Mouse (Mus musculus) megakaryocyte progenitor cell, adult 5-6 weeks (primary cell): ENCODE results near the gene Hoxa7. TPM values are rescaled to one million over a fixed set of nuclear protein-coding genes. Genes with fewer than 3 reads are reported as not detected.

ENCODE experiments used
- ATAC-seq: replicated peaks from 2 replicates; pipeline ENCODE4 v1.8.0; 2016; ENCODE audit warnings: mild to moderate bottlenecking, moderate TSS enrichment, inconsistent platforms; ENCODE audit not compliant: poor library complexity
- total RNA-seq, 2 experiments: library from RNA; stranded (forward) in 1 of 2; stranded (reverse) in 1 of 2; fragments of 157-497, 149-512 nt in 1 of 2; fragments of 200-1000 nt in 1 of 2; gene quantifications; 2 replicates each; pipeline versions ENCODE4 v1.2.3 to v1.2.4; 2015 to 2017

Hoxa7 gene
- total RNA-seq, 2 experiments from 2014 or later = 5.5 to 15.7 TPM

DNA sequence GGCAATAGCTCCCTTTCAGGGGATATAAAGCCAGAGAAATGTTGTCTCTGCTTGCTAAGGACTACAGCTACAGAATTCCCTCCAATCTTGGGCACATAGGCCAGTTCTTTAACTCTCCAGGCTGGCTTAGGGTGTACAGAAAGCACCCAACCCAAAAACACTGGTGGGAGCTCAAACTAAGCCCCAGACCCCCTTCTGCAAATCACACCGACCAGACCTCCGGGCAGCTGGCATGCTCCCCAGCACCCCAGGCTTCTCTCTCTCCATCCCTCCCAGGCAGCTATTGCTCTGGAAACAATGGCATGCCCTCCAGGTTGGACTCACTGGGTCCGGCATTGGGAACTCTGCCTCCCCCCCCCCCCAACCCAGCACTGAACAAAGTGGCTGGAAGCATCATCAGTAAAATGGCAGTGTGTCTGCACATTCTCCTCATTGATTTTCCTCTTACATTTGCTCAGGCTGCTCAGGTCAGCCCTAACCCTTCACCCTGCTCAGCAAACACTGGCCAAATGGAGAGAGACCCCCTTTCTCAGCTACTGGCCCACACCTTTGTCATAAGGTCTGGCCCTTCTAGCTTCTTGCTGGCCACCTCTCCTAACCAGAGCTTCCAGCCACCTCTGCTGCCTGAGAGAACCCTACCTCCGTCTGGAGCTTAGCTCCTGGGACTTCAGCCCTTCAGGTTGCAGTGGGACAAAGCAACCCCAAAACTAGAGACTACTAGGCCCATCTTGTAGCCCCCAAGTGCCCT lies 42.6 kb downstream of the Hoxa7 start:
- ATAC-seq = no peak

DNA sequence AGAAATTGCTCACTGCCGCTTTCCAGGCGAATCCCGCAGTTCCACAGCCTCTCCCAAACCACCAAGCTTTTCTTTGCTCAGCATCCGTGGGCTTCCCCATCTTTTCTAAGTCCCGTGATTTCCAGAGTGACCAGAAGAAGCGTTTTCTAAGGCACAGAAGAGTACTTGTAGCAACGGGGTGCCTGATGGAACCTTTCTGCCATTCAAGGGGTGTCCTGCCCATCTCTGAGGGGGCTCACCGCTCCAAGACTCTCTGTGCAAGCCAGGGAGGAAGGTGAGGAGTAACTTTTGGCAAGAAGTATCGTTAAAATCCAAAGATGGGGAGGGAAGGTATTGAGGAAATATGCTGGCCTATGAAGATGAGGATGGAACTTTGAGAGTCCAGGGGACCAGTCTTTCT lies 43.8 kb downstream of the Hoxa7 start:
- ATAC-seq = no peak

DNA sequence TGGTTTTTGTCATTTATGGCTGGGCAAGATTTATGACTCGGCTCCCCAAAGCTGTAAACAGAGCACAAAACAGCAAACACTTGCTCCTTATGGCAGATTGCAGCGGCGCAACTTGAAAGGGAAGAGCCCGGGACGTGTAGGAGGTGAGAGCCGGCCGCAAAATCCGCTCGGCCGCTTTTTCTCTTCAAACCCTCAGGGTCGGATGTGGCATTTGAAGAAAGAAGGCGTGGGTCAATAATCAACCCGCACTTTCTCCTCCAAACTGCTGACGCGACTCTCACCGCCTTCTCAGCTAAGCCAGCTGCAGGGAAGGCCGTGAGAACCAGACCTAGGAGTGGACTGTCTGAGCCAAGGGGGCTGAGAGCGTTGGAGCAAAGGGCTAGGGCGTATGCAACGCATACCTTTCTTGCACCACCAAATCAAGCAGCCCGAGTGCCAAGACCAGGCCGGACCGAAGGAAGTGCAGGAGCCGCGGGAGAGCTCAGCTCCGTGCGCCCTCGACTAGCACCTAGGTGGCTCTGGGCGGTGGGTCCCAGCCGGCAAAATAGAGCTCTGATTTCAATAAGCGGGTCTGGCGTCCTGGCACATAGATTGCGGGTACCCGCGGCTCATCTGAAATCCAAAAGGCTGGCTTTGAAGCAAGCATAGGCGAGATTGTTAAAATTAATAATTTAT lies 44.5 kb downstream of the Hoxa7 start, which contains the start of gene 5730596B20Rik:
Gene 5730596B20Rik, plus strand, starts transcription at position 438 of the 675 bp plus-strand sequence.
- no peak for ATAC-seq

DNA sequence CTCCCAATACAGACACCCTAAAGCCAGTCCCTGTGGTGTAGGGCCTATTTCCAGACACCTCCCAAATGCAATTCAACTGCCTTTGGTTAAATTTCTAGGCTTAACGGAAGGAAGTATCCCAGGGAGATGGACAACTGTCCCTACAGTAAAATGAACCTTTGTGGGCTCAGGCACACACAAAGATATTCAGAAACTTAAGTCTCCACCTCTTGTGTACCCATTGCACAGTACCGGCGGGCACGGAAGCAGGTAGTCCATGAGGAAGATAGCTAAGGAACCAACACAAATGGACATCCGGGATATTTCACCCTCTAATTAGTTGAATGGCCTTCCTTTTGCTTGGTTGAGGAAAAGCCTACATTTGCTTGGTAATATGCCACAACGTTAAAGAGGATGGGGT lies 45.3 kb downstream of the Hoxa7 start:
- ATAC-seq = no peak

DNA sequence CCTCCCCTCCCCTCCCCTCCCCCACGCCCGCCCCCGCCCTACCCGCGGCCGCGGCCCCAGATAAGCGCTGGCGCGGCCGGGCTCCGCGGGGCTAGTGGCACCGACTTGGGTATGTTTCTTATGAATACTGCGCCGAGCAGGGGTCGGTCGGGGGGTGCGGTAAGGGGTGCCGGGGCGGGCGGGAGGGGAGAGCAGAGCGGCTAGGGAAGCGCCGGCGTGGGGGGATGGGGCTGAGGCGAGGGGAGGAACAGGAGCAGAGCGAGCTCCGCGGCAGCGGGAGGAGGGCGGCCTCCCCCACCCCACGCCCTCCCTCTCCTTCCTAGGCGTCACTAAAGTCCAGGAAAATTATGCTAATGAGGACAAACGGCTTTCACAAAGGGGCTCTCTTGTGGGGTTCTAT lies 45.8 kb downstream of the Hoxa7 start:
- ATAC-seq = no peak

DNA sequence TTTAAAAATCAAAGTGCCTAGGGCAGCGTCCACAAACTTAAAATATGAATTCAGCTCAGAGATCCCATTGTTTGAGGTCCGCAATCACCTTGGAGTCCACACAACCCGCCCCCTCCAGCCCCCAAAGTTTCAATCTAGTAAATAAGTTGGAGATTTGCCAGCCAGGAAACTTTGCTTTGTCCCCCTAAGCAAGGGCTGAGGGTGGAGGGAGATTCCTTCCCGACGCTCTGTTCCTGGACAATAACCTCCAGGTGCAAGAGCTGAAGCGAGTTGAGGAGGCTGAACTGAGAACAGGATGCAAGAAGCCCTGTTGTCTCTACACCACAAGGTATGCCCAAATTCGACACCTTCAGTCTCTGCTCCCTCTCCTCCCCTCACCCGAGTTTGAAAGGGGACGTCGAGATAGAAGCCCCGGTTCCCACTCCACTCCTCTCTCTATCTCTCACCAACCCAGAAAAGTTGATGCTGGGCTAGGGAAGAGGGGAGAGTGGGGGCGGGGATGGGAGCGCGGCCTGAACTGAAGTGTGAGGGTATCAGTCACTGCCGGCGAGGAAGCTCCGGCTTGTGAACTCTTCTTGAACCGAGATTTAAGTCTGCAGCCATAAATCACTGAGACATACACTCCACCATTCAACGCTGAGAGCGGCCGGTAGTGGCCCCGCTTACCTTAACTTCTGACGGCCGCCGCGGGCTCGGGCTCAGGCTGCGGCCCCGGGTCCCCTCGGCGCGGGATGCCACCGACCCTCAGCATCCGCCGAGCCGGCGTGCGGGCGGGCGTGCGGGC lies 46.5 kb downstream of the Hoxa7 start:
- ATAC-seq = no peak

DNA sequence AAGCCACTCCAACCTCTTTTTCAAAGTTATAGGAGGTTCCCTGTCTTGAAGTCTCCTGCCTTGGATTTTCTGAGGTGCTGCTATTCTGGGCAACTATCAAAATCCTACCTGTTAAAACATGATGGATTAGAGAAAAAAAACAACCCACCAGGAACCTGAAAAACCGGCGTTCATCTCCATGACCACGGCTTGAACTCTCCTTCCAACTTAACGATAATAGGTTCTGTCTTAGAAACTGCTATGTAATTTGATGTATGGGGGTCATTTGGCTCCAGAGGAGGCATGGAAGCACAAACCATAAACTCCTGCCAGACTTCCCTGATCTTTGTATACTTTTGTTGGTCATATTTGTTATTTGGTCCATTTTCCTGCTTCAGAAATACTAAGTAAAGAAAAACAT lies 48.0 kb downstream of the Hoxa7 start:
- ATAC-seq = no peak

DNA sequence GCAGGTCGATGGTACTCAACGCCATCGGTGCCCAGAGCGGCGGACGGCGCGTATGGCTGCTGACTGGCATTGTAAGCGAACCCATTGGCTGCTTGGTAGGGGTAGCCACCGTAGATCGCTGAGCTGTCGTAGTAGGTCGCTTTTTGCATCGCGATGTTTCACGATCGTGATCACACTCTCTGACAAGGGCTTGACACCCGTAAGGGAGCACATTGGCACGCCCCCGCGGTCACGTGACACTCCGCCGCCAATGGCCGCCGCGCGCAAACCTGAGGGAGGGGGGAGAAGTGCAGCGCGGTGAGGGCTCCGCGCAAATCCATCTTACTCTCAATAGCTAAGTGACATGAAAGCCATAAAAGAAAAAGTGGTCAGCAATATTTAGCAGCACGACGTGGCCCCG lies 49.2 kb downstream of the Hoxa7 start:
- no peak for ATAC-seq

DNA sequence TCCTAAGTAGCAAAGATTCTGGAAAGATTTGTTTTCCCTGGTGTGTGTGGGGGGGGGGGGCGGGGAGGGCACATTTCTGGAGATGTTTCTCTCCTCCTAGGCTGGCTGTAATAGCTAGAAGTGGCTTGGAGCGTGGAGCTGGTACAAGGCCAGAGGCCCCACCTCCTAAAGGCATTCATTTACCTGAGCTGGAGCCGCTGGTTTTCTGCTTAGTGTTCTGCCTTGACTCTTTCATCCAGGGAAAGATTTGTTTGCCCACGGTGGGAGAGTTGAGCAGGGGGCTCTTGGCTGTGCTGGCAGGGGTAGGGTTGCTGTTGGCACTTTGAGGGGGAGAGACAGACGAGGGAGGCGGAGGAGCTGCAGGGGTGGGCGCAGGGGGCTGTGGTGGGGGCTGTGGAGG lies 49.7 kb downstream of the Hoxa7 start:
- no peak for ATAC-seq

DNA sequence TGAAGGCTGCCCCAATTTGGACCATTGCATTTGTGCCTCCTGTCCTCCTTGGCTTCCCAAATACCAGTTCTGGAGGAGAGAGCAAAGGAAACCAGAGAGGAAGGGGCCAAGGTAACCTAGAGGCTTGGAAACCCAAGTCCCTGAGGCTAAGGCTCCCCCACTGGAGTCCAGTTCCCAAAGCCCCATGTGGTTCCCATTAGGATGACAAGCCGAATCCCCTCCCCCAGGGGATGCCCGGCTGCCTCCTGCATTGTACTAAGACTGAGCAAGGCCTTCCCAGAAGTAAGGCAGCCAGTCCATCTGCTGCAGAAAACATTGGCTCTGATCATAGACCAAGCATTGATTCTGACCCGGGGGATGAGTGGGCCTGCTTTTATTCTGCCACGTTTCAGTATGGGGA lies 50.3 kb downstream of the Hoxa7 start:
- ATAC-seq = no peak

DNA sequence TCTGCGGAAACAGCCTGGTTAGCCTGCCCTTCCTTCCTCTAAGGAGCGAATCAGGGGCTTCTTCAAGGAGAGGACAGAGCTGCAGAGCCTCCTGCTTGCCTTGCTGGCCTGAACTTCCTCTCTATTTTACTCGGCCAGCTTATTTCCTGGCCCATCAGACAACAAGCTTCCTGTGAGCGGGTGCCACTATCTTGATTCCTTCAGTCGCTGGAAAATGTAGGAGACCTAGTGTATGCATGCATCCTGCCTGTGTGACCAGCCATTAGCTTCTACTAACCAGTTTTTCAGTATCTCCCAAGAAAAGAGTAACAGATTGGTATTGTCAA lies 50.8 kb downstream of the Hoxa7 start:
- ATAC-seq = no peak

DNA sequence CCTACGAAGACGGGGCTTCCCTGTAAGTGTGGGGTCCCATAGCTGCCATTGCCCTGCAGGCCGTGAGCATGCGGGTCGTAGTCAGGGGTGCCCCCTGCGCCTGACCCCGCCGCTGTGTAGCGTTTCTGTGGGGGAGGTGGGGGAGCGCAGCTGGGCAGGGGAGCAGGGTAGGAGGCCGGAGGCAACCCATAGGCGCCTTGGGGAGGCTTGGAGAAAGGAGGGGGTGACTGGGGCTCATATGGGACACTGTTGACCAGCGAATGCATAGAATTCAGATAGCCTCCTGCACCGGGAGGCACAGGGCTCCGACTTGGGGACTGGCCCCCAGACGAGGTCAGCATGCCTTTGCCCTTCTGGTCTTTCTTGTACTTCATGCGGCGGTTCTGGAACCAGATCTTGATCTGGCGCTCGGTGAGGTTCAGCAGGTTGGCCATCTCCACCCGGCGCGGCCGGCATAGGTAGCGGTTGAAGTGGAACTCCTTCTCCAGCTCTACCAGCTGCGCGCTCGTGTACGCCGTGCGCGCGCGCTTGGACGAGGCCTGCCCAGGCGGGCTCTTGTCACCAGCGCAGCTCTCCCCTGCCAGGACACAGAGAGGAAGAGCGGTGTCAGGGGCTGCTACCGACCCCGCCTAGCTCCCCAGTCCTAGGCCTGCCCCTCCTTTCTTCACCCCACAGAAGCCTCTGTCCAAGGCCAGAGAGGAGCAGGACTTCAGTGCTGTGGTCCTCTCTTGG lies 51.3 kb downstream of the Hoxa7 start:
- ATAC-seq = no peak

DNA sequence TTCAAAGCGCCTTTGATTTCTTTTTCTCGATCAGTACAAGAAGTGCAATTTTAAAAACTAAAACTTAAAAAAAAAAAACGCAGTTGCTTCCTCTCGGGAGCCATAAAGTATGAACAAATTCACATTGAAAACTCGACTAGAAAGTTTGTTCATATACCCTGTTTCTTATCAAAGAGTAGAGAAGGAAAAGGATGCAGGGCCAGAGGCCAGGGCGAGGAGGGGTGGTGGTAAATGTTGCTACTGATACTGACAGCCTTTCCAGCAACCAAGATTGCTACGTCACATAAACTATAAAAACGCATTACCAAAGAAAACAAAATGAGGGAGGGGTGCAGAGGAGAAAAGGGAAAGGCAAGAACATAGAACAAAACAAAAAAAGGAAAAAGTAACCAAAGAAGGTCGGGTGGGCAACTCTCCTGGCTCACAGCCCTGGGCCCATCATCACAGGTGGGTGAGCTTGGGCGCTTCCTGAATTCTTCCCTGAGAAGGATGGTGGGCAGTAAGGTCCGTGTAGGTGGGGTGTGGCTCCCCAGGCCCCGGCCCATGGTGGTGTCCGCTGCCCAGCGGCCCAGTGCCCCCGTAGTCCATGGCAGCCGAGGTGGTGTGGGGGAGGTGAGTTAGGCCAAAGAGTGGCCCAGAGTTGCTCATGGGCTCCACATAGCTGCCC lies 52.0 kb downstream of the Hoxa7 start:
- no peak for ATAC-seq

DNA sequence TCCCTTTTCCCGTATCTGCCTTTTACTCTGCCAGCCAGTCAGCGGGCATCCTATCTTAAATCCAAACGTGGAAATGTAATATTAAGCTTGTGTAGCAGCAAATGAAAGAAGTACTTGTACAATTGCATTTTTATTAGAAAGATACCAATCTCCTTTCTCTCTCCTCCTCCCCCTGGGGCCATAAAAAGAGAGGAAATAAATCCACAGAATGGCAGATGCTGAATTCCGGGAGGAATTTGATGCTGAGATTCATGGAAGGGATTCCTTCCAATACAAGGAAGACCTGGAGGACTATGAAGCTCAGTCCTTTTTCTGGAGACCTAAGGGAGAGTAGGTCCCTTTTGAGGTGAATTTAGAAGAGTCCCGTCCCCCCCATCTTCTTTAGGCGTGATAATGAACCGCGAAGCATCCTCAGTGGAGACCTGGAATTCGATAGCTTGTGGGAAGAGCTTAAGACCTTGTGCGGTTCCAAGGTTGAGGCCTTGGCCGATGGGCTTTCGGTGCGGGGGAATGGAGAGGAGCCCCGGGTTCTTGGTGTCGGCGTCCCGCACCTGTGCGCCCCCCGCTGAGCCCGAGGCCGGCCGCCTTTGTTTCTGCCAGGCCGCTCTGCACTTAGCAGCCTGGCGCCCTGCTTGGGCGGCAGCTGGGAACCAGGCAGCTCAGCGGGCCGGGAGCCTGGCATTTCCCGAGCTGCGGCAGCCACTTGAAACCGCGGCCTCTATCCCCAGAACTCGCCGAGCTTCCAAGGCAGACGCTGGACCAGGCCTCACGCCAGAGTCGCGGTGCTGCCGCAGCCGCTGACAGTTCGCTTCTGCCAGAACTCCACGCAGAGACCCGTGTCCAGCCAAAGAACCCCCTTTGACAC lies 53.2 kb downstream of the Hoxa7 start:
- ATAC-seq = no peak

DNA sequence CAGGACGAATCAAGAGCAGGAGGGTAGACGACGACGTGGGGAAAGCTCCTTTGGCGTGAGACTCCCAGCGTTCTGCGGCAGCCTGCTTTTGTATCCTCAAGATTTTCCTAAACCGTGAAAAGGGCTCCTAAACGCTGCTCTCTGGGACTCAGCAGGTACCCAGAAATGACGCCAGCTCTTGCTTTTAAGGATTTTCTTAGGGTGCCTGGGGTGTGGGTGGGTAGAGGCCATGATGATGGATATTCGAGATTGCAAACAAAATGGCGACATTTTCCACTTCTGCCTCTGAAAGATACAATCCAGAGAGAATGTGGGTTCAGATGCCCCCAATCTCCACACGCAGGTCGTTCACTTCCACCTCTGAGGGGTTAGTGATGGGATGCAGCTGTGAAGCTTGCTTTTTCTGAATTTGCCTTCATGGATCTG lies 53.9 kb downstream of the Hoxa7 start:
- ATAC-seq = no peak

DNA sequence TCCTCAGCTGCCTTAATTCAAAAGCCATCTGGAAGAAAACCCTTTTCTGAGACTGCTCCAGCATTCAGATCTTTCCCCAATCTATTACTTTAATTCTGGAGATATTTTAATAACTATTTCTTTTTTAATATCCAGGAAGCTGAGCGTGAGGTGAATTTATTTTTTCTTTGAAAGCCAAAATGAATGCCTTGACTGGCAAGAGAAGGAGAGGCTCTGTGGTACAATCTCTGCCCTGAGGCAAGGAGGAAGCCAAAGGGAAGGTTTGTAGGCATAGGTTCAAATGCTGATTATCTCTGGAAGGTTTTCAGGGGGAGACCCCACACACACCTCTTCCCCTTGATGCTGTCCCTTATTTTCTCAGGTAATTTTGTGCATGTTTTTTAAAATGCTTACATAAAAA lies 54.5 kb downstream of the Hoxa7 start:
- no peak for ATAC-seq

DNA sequence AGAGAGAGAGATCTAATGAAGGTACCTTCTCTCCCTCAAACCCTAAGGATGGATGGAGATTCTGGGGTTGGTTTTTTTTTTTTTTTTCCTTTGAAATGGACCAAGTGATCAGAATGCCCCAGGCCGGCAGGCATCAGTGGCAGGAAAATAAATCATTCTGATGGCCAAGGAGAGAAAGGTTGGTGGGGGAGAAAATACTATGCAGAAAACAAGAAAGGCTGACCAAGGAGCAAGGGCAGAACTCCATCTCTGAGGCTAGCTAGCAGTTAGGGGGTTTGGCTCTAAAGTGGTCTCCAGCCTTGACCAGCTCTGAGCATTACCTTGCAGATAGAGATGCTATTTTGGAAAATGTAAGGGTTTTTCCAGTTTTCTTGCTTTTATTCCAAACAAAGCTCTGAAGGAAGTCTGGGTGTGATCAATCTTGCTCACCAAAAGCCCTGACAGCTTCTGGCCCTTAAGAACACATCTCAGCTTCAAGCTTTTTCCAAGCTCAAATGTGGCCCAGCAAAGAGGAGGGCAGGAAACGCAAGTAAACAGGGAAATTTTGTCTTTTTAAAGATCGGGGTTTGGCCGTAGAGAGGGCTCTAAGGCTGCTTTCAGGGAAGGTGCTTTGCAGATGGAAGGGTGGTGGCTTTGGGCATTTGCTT lies 55.1 kb downstream of the Hoxa7 start:
- no peak for ATAC-seq

DNA sequence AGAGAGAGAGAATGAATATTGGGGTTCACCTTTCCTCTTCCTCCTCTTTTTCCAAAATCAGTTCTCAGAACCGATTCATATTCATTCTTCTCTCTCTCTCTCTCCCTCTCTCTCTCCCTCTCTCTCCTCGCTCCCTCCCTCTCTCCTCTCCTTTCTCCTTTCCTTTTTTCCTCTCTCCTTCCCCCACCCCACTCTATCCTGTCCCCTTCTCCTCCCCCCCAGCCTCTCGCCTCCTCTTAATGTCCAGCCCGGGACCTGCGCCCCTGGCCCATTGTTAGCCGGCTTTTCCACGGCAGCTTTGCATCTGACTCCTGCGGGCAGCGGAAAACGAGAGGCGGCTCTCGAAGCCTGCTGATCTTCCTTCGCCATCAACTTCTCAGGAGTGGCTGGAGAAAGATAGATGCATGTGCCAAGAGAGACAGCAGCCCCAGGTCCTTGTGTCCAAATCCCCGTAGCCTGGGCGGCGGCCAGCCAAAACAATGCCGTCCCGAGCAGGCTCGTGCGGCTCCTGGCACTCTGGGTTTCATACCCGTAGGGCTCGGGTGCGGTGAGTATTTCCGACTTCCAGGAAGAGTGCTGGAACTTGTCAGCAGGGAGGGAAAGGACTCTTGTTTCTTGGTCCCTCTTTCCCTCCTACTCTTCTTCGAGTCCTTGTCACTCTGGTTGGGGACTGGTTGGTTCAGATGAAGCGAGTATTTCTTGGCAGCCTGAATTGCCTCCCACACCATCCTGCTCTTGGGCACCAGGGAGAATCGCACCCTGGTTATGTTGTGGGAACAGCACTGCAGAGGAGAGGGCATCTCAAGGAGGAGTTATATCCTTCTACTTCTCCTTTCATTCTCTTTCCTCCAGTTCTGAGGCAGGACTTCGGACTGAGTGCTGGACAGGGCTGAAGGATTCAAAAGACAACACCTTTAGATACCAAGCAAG lies 55.9 kb downstream of the Hoxa7 start:
- no peak for ATAC-seq
